ENCODE assay signal across 25 mouse cellular contexts in genomic region chr4:105584329-105584925, GRCm38 (mm10).
A peak's percentile ranks its signal among the peaks of the same experiment; 100 is the strongest.
DNase-seq lines count a peak whose midpoint lies in the region; ATAC-seq lines count a peak whose summit lies in the region.
"Had no signal": no experiment of that assay in that cellular context is flagged by ENCODE, and none has a peak within 500 bp of the region (broad histone marks: within the 10 kb centered on the region; RNA-seq: fewer than 3 reads in every experiment).

No protein-coding gene starts in this region.

- H3K27me3 ChIP-seq in midbrain, embryonic 13.5 days = no peaks in the 10 kb centered on the region
- no peaks in the 10 kb centered on the region for H3K27me3 ChIP-seq in midbrain, embryonic 16.5 days (ENCODE audit: control insufficient read depth, insufficient read depth, low read depth, low read length)
- no peaks in the 10 kb centered on the region for H3K27me3 ChIP-seq in midbrain, embryonic 15.5 days (replicated peaks)
- H3K27me3 ChIP-seq: embryonic facial prominence, embryonic 12.5 days; heart, embryonic 15.5 days; hindbrain, embryonic 13.5 days had no signal

- H3K4me2 ChIP-seq in midbrain, embryonic 13.5 days (replicated peaks) = no peak overlapping the region
- no peak overlapping the region for H3K4me2 ChIP-seq in midbrain, embryonic 16.5 days (ENCODE audit: low read length)
- no peak overlapping the region for H3K4me2 ChIP-seq in midbrain, embryonic 15.5 days
- H3K4me2 ChIP-seq: embryonic facial prominence, embryonic 12.5 days; heart, embryonic 11.5 days; heart, embryonic 15.5 days; hindbrain, embryonic 13.5 days had no signal

- H3K36me3 ChIP-seq in midbrain, embryonic 13.5 days = no peaks in the 10 kb centered on the region
- H3K36me3 ChIP-seq in midbrain, embryonic 16.5 days (ENCODE audit: control insufficient read depth, insufficient read depth, low read length) = no peaks in the 10 kb centered on the region
- H3K36me3 ChIP-seq in midbrain, embryonic 15.5 days (replicated peaks) = no peaks in the 10 kb centered on the region
- H3K36me3 ChIP-seq: embryonic facial prominence, embryonic 12.5 days; forebrain, embryonic 10.5 days; G1E; heart, embryonic 15.5 days; hindbrain, embryonic 13.5 days had no signal

- peak; percentile 18 for DNase-seq in embryo, embryonic 11 days
- no peak for DNase-seq in embryo, embryonic 10 days (ENCODE audit: low spot score)
- DNase-seq in retina, postnatal 7 days (ENCODE audit: low read depth, low spot score) = peak; percentile 4
- no peak for DNase-seq in gastrocnemius, postnatal 10 days
- DNase-seq in thymus, postnatal 14 days = no peak
- DNase-seq: adrenal gland, postnatal 10 days; B cell, adult 2 months; cerebellum, adult 18-20 months; cerebellum, adult 9-11 months; cerebellum, postnatal 36 days; gastrocnemius, adult 2 months; heart, adult 2 months; heart, postnatal 14 days had no signal

- peaks cover 9% of the 10 kb centered on the region for H3K4me1 ChIP-seq in midbrain, embryonic 13.5 days (replicated peaks)
- peaks cover 3% of the 10 kb centered on the region; the same call in 1 of the 2 replicates for H3K4me1 ChIP-seq in midbrain, embryonic 16.5 days (ENCODE audit: control insufficient read depth, insufficient read depth, low read length)
- peaks cover 7% of the 10 kb centered on the region; the same call in 1 of the 2 replicates for H3K4me1 ChIP-seq in midbrain, embryonic 15.5 days
- H3K4me1 ChIP-seq: forebrain, embryonic 10.5 days; heart, embryonic 15.5 days; hindbrain, embryonic 13.5 days had no signal

- WGBS in midbrain, embryonic 13.5 days = 49% methylated on average over 10 of the region's 10 CpGs
- 42% methylated on average over 10 of the region's 10 CpGs for WGBS in midbrain, embryonic 16.5 days
- WGBS in midbrain, embryonic 15.5 days = 39% methylated on average over 10 of the region's 10 CpGs

- peak; percentile 62; the same call in 1 of the 2 replicates for ATAC-seq in midbrain, embryonic 13.5 days
- no peak for ATAC-seq in midbrain, embryonic 16.5 days
- ATAC-seq in midbrain, embryonic 15.5 days (replicated peaks) = 0 out of 2 replicates have a peak, but pooled peaks have one; percentile 50
- ATAC-seq: CD4-positive, CD25-positive, alpha-beta regulatory T cell, adult 4 months; forebrain, embryonic 14.5 days; hindbrain, postnatal 0 days had no signal

- H3K27ac ChIP-seq in midbrain, embryonic 13.5 days = no peak overlapping the region
- H3K27ac ChIP-seq in midbrain, embryonic 16.5 days (ENCODE audit: low read length) = no peak overlapping the region; the same call in 1 of the 2 replicates
- no peak overlapping the region for H3K27ac ChIP-seq in midbrain, embryonic 15.5 days
- H3K27ac ChIP-seq: embryonic facial prominence, embryonic 12.5 days; forebrain, embryonic 10.5 days; gastrocnemius, adult 2 months; heart, adult 2 months; heart, embryonic 15.5 days; hindbrain, embryonic 13.5 days; hindbrain, postnatal 0 days had no signal

- no peak overlapping the region for H3K4me3 ChIP-seq in midbrain, embryonic 13.5 days (replicated peaks)
- no peak overlapping the region for H3K4me3 ChIP-seq in midbrain, embryonic 16.5 days (ENCODE audit: low read depth, low read length)
- no peak overlapping the region for H3K4me3 ChIP-seq in midbrain, embryonic 15.5 days
- H3K4me3 ChIP-seq: embryonic facial prominence, embryonic 12.5 days; forebrain, embryonic 10.5 days; gastrocnemius, adult 2 months; heart, adult 2 months; heart, embryonic 15.5 days; hindbrain, embryonic 13.5 days had no signal

- H3K9ac ChIP-seq in midbrain, embryonic 13.5 days (replicated peaks) = no peak overlapping the region
- H3K9ac ChIP-seq in midbrain, embryonic 16.5 days (ENCODE audit: low read depth, low read length) = no peak overlapping the region
- no peak overlapping the region for H3K9ac ChIP-seq in midbrain, embryonic 15.5 days
- H3K9ac ChIP-seq: embryonic facial prominence, embryonic 12.5 days; heart, embryonic 15.5 days; hindbrain, embryonic 13.5 days had no signal

- H3K9me3 ChIP-seq in midbrain, embryonic 13.5 days = no peaks in the 10 kb centered on the region
- H3K9me3 ChIP-seq in midbrain, embryonic 16.5 days (replicated peaks; ENCODE audit: control insufficient read depth, low read length, poor library complexity, severe bottlenecking) = no peaks in the 10 kb centered on the region
- no peaks in the 10 kb centered on the region for H3K9me3 ChIP-seq in midbrain, embryonic 15.5 days
- H3K9me3 ChIP-seq: embryonic facial prominence, embryonic 12.5 days; forebrain, embryonic 10.5 days; heart, embryonic 15.5 days; hindbrain, embryonic 13.5 days had no signal

Comparison
In these comparisons a context has a peak if more than half of its experiments do, and no peak if none do; other contexts are left out.
1. DNase-seq: peak in embryo, embryonic 11 days (single experiment) and retina, postnatal 7 days (single experiment); none in embryo, embryonic 10 days (single experiment), gastrocnemius, postnatal 10 days (single experiment) and thymus, postnatal 14 days (single experiment).